Mouse (Mus musculus): ENCODE measurements at regions not wholly inside any gene's neighbourhood (a gene's known extent, or its start where the extent isn't known, plus 50 kb on each side); places are given as distances from the start of the nearest gene placed in this dataset.

- in situ Hi-C loops (cut with MboI; ENCODE audit: low pct_unique_long_range_greater_than_20kb) = no loop called here
- no peaks in the 10 kb centered on the region for H3K27me3 ChIP-seq
- TF ChIP-seq CTCF (IDR thresholded peaks at IDR 0.05) = no peak
- ChIA-PET CTCF (interaction anchor here (0.6 kb wide), 1 partner anchor 53 kb away, joined by 3 read pairs; no protein-coding TSS in a partner anchor), POLR2A (interaction anchor here (0.6 kb wide), 1 partner anchor 112 kb away, joined by 4 read pairs; no protein-coding TSS in a partner anchor)
- DNase-seq (ENCODE audit: low read depth, low spot score) (no peak), ATAC-seq (no peak)
Observed at GRCm38 (mm10) chr5:91807070-91808065, 155.5 kb downstream of the Rchy1 start.

- no peak for ATAC-seq
- no peaks in the 10 kb centered on the region for H3K27me3 ChIP-seq
- DNase-seq (ENCODE audit: low read depth, low spot score) = no peak
- ChIA-PET CTCF (no interaction called here), POLR2A (interaction anchor here (0.6 kb wide), 1 partner anchor 70 kb away, joined by 4 read pairs; no protein-coding TSS in a partner anchor)
- TF ChIP-seq CTCF (IDR thresholded peaks at IDR 0.05) = no peak
- in situ Hi-C loops (cut with MboI; ENCODE audit: low pct_unique_long_range_greater_than_20kb) = no loop called here
Observed at GRCm38 (mm10) chr5:91801297-91801980, 161.4 kb downstream of the Rchy1 start.

DNA sequence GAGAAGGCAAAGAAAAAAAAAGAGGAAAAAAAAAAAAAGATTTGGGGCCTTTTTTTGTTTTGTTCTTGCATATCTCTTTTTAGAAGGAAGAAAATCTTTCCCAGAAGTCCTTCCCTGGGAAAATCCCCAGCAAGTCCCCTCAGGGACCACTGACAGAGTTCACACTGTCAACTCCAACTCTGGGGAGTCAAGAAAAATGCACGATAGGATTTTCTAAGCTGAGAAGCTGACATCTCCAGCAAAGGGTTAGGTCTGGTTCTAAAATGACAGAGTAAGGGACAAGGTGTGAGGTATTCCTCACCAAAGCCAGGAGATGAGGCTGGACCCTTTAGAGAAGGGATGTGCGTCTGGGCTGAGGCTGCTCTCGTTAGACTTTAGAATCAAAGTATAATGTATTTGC lies 165.5 kb downstream of the Rchy1 start:
- DNase-seq (ENCODE audit: low read depth, low spot score) (no peak), ATAC-seq (no peak)
- ChIA-PET CTCF (interaction anchor here (0.9 kb wide), 1 partner anchor 9 kb away, joined by 3 read pairs; no protein-coding TSS in a partner anchor), POLR2A (no interaction called here)
- in situ Hi-C loops (cut with MboI; ENCODE audit: low pct_unique_long_range_greater_than_20kb) = no loop called here
- no peaks in the 10 kb centered on the region for H3K27me3 ChIP-seq
- TF ChIP-seq CTCF (IDR thresholded peaks at IDR 0.05) = no peak

- ATAC-seq (no peak), DNase-seq (ENCODE audit: low read depth, low spot score) (no peak)
- no peaks in the 10 kb centered on the region for H3K27me3 ChIP-seq
- ChIA-PET POLR2A (no interaction called here), CTCF (interaction anchor here (1.3 kb wide), 1 partner anchor 10 kb away, joined by 3 read pairs; no protein-coding TSS in a partner anchor)
- in situ Hi-C loops (cut with MboI; ENCODE audit: low pct_unique_long_range_greater_than_20kb) = no loop called here
- no peak for TF ChIP-seq CTCF (IDR thresholded peaks at IDR 0.05)
Observed at GRCm38 (mm10) chr5:91792732-91793131, 170.1 kb downstream of the Rchy1 start.

- in situ Hi-C loops (cut with MboI; ENCODE audit: low pct_unique_long_range_greater_than_20kb) = no loop called here
- ATAC-seq (no peak), DNase-seq (ENCODE audit: low read depth, low spot score) (no peak)
- TF ChIP-seq CTCF (IDR thresholded peaks at IDR 0.05) = no peak
- no peaks in the 10 kb centered on the region for H3K27me3 ChIP-seq
- ChIA-PET POLR2A (no interaction called here), CTCF (no interaction called here)
Observed at GRCm38 (mm10) chr5:91790412-91790811, 172.5 kb downstream of the Rchy1 start.

- no peak for ATAC-seq
- CTCF ChIA-PET = no interaction called here
- POLR2A ChIA-PET = no interaction called here
- no peaks in the 10 kb centered on the region for H3K27me3 ChIP-seq
- TF ChIP-seq CTCF (IDR thresholded peaks at IDR 0.05) = no peak
- DNase-seq (ENCODE audit: low read depth, low spot score) = no peak
- in situ Hi-C loops (cut with MboI; ENCODE audit: low pct_unique_long_range_greater_than_20kb) = no loop called here
Observed at GRCm38 (mm10) chr5:91783966-91784365, 178.9 kb downstream of the Rchy1 start.

DNA sequence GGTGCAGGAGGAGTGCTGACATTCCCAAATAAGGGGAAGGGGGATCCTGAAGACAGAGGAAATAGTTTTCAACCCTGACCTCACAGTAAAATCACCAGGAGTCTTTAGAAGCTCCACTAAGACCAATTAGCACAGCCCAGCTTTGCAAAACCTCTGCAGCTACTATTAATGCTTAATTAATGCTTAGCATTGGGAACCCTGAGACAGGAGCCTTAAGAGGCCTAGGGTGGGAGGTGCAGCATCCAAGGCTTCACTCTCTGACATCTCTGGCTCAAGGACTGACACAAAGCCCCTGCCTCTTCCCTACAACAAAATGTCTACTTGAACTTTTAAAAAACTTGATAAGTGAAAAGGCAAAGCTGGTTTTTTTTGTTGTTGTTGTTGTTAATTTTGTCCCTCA lies 185.9 kb downstream of the Rchy1 start:
- in situ Hi-C loops (cut with MboI; ENCODE audit: low pct_unique_long_range_greater_than_20kb) = no loop called here
- POLR2A ChIA-PET = no interaction called here
- no peak for TF ChIP-seq CTCF (IDR thresholded peaks at IDR 0.05)
- CTCF ChIA-PET = interaction anchor here (1.8 kb wide), 1 partner anchor 10 kb away, joined by 10 read pairs; no protein-coding TSS in a partner anchor
- ATAC-seq (no peak), DNase-seq (ENCODE audit: low read depth, low spot score) (no peak)
- H3K27me3 ChIP-seq = no peaks in the 10 kb centered on the region

DNA sequence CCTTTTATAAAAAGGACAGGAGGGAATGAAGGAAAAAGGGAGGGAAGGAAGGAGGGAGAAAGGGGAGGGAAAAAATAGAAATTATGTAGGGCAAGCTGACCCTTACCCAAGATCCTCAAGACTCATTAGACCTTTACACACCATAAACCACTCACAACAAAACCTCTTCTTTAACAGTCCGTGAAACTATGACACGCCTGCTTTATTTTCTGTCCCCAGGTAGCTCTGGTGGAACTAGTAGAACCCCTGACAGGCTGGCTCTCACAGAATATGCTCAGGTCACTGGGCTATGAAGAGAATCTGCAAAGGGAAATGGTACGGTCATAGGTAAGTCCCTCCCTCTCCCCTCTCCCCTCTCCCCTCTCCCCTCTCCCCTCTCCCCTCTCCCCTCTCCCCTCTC lies 188.8 kb downstream of the Rchy1 start:
- TF ChIP-seq CTCF (IDR thresholded peaks at IDR 0.05) = no peak
- in situ Hi-C loops (cut with MboI; ENCODE audit: low pct_unique_long_range_greater_than_20kb) = no loop called here
- DNase-seq (ENCODE audit: low read depth, low spot score) (no peak), ATAC-seq (no peak)
- ChIA-PET CTCF (interaction anchor here (1.0 kb wide), 1 partner anchor 59 kb away, joined by 3 read pairs; no protein-coding TSS in a partner anchor), POLR2A (no interaction called here)
- no peaks in the 10 kb centered on the region for H3K27me3 ChIP-seq

GRCm38 (mm10) chr5:91767886-91768285 lies 195.0 kb downstream of the Rchy1 start:
- in situ Hi-C loops (cut with MboI; ENCODE audit: low pct_unique_long_range_greater_than_20kb) = loop anchor here (10.0 kb wide), 1 partner anchor 243 kb away; no protein-coding TSS in a partner anchor
- H3K27me3 ChIP-seq = no peaks in the 10 kb centered on the region
- no peak for TF ChIP-seq CTCF (IDR thresholded peaks at IDR 0.05)
- ATAC-seq (no peak), DNase-seq (ENCODE audit: low read depth, low spot score) (no peak)
- POLR2A ChIA-PET = no interaction called here
- CTCF ChIA-PET = interaction anchor here (1.0 kb wide), 2 partner anchors 76 to 94 kb away, joined by 3 to 4 read pairs; no protein-coding TSS in a partner anchor

- no peak for TF ChIP-seq CTCF (IDR thresholded peaks at IDR 0.05)
- no peak for ATAC-seq
- no peaks in the 10 kb centered on the region for H3K27me3 ChIP-seq
- DNase-seq (ENCODE audit: low read depth, low spot score) = no peak
- in situ Hi-C loops (cut with MboI; ENCODE audit: low pct_unique_long_range_greater_than_20kb) = loop anchor here (10.0 kb wide), 1 partner anchor 242 kb away; no protein-coding TSS in a partner anchor
- ChIA-PET CTCF (interaction anchor here (1.0 kb wide), 1 partner anchor 94 kb away, joined by 3 read pairs; no protein-coding TSS in a partner anchor), POLR2A (no interaction called here)
Observed at GRCm38 (mm10) chr5:91767060-91767459, 195.8 kb downstream of the Rchy1 start.

Data from Patski (cell line).